Mouse (Mus musculus) limb, embryonic 15.5 days (tissue): ENCODE measurements at regions not wholly inside any gene's neighbourhood (a gene's known extent, or its start where the extent isn't known, plus 50 kb on each side); places are given as distances from the start of the nearest gene placed in this dataset.

Source experiments
- ATAC-seq: fragments of 200-750 bp; cut with Nextera tagmentation; 2 replicates; pipeline ENCODE4 v1.8.0; 2017; ENCODE audit warnings: low read depth, moderate TSS enrichment; ENCODE audit not compliant: insufficient number of reproducible peaks, low FRiP score, low TSS enrichment
- H3K27ac ChIP-seq: fragments of 300-500 bp; sonication (generic); 2 replicates; pipeline ENCODE4 v1.5.1; 2015; ENCODE audit warnings: moderate library complexity, mild to moderate bottlenecking, inconsistent platforms
- H3K27me3 ChIP-seq: fragments of 300-500 bp; sonication (generic); 2 replicates; pipeline ENCODE4 v1.6.1; 2015; ENCODE audit warnings: inconsistent platforms
- H3K36me3 ChIP-seq: fragments of 300-500 bp; sonication (generic); 2 replicates; pipeline ENCODE4 v1.6.1; 2015; ENCODE audit warnings: inconsistent platforms
- H3K4me1 ChIP-seq: fragments of 300-500 bp; sonication (generic); 2 replicates; pipeline ENCODE4 v1.6.1; 2015; ENCODE audit warnings: inconsistent platforms
- H3K4me2 ChIP-seq: fragments of 300-500 bp; sonication (generic); 2 replicates; pipeline ENCODE4 v1.6.1; 2015; ENCODE audit warnings: mild to moderate bottlenecking, inconsistent platforms
- H3K4me3 ChIP-seq: fragments of 300-500 bp; sonication (generic); 2 replicates; pipeline ENCODE4 v1.5.1; 2015; ENCODE audit warnings: mild to moderate bottlenecking, inconsistent platforms
- H3K9ac ChIP-seq: fragments of 300-500 bp; sonication (generic); 2 replicates; pipeline ENCODE4 v1.6.1; 2015; ENCODE audit warnings: inconsistent platforms
- H3K9me3 ChIP-seq: fragments of 300-500 bp; sonication (generic); 2 replicates; pipeline ENCODE4 v1.6.1; 2016; ENCODE audit warnings: inconsistent platforms
- WGBS: fragments of 180-500 bp; shearing (Covaris S2); methylation state at CpG from one replicate; pipeline ENCODE4 v1.1.7; 2015; 5-methylcytosine and 5-hydroxymethylcytosine counted together

DNA sequence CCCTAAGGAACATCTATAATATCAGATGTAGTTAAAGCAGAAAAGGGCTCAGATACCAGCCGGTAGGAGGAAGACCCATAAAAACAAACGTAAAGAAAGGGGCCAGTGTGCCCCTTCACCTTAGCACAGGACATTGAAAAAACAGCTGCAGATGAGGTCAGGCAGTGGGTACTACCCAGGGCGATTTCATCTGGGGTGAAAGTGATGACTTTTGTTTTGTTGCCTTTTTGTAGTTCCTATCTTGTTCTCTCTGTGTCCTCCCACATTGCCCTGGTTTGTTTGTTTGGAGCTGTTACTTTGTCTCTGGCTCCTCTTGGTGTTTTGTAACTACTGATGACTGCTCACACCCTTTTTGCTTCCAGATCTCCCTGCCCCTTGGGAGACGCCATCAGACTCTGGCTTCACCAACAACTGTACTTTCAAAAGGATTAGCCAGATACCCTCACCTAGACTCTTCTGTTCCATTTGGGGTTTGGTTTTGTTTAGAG lies 383.4 kb downstream of the Atp6ap1l start:
- Histone ChIP-seq H3K4me3 (no peak overlapping the region), H3K4me2 (no peak overlapping the region), H3K9ac (no peak overlapping the region), H3K9me3 (no peaks in the 10 kb centered on the region), H3K4me1 (peaks cover 11% of the 10 kb centered on the region; the same call in 1 of the 2 replicates), H3K36me3 (no peaks in the 10 kb centered on the region), H3K27ac (no peak overlapping the region), H3K27me3 (no peaks in the 10 kb centered on the region)
- ATAC-seq, result no peak
- WGBS, result 43% methylated on average over 4 of the region's 4 CpGs

DNA sequence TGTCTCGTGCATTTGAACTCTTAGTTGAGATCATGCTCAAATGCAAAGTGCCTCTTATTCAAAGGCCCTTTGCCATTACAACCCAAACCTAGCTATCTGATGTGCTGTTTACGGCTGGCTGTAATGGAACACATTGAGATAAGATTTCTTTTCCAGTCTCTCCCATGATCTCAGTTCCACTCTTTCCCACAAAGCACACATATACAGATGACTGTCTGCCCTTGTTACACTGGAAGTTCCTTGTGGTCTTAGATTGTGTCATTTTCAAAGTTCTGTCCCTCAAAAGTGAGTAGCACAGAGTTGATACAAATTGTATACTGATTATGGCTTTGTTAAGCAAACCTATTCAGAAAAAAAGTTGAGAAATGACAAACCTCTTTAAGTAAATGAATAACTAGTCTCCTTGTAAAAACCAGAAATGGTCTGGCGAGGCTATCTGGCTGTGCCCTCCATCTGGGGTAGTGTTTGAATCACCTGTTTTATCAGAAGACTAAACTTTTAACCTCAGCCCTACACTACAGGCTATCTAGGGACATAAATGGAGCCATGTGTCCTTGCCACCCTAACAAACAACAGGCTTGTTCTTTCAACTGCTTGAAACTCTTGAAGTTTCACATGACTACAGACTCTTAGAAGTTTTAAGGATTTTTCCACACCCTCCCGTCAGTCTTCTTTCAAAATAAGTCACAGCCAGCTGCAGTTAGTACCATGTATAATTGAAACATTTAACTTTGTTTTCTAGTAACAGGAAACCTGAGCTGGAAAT lies 384.0 kb downstream of the Atp6ap1l start:
- H3K36me3 ChIP-seq, result no peaks in the 10 kb centered on the region
- no peak for ATAC-seq
- H3K4me2 ChIP-seq, result no peak overlapping the region
- H3K9ac ChIP-seq, result no peak overlapping the region
- H3K27me3 ChIP-seq, result no peaks in the 10 kb centered on the region
- 61% methylated on average over 4 of the region's 4 CpGs for WGBS
- H3K4me3 ChIP-seq, result no peak overlapping the region
- no peaks in the 10 kb centered on the region for H3K9me3 ChIP-seq
- no peak overlapping the region for H3K27ac ChIP-seq
- H3K4me1 ChIP-seq, result peaks cover 12% of the 10 kb centered on the region

DNA sequence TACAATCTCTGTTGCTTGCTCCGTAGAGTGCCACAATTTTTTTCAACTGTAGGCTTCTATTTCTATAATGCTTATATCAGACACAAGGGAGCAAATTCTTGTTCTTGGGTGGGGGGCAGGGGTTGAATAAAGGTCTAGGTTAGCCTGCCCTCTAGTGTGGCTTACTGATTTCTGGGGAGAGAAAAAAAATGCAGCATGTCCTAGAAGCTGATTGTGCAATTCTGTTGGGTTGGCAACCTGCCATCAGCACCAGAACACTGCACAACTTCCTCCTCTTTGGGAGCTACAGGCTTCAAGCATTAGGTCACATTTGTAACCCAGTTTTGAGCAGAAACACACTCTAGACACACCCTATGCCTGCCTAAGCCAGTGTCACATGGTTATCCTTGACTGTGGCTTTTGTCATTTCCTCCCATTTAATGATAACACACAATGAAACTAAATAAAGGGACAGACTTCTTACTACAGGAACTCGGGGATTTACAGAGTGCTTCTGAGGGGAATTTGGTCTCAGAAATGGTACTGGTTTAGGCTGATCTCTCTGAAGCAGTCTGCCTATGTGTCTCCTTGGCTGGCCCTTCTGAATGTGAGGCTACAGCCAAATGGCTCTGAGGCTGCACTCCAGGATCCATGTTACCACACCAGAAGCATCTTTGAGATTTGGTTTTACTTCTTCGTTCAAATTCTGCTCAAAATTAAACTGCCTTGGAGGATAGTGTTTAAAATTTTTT lies 389.2 kb downstream of the Atp6ap1l start:
- H3K4me2 ChIP-seq, result no peak overlapping the region
- H3K4me3 ChIP-seq, result no peak overlapping the region
- WGBS, result 31% methylated on average over 3 of the region's 3 CpGs
- peak; percentile 78; the same call in 1 of the 2 replicates for ATAC-seq
- no peaks in the 10 kb centered on the region for H3K9me3 ChIP-seq
- H3K4me1 ChIP-seq, result peaks cover 10% of the 10 kb centered on the region
- peak overlapping the region; percentile 79 for H3K27ac ChIP-seq
- H3K36me3 ChIP-seq, result no peaks in the 10 kb centered on the region
- no peaks in the 10 kb centered on the region for H3K27me3 ChIP-seq
- no peak overlapping the region for H3K9ac ChIP-seq

DNA sequence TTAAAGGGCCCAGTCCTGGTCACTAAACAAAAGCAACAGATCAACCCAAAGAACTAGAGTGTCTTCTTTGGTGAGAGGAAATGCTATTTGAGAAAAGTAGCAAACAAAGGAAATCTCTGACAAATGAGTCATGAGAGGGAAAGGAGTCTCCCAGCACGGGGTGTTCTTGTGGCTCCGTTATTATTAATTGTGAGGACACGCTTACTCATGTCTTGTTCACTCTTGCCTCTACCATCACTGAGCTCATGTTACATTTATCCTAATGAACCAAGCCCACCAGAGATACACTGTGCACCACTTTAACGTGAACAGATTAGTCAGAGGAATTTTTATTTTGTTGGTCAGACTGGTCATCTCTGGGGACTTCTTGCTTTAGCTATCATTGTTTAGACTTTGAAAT lies 391.3 kb downstream of the Atp6ap1l start:
- Histone ChIP-seq H3K9me3 (no peaks in the 10 kb centered on the region), H3K4me2 (no peak overlapping the region), H3K27ac (no peak overlapping the region), H3K4me1 (peaks cover 10% of the 10 kb centered on the region), H3K9ac (no peak overlapping the region), H3K27me3 (no peaks in the 10 kb centered on the region), H3K4me3 (no peak overlapping the region), H3K36me3 (no peaks in the 10 kb centered on the region)
- ATAC-seq, result no peak
- WGBS, result 68% methylated on average over 4 of the region's 4 CpGs

DNA sequence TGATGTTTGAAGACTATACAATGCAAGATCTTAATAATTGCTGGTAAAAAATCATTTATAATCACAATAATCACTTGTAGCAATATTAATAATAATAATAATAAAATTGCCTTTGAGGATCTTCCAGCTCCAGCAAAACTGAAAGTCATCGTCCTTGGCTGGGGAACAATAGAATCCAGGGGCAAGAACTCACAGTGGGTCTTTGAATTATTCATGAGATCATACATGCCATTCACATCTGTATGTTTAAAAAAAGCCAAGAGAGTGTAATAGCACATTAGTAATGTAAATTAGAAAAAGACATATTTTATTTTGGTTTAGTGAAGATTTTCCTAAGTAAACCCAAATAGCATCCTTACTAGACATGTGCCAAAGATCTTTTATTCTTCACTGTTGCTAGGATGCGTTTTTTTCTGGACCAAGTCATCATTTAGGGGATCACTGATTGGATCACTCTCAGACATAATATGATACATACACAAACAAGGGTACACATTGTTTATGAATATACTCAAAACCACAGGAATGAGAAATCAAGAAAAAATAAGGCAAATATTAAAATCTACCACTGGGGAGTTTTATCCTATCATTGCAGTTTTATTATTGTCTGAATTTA lies 392.3 kb downstream of the Atp6ap1l start:
- H3K9me3 ChIP-seq, result no peaks in the 10 kb centered on the region
- WGBS, result 74% methylated on average over 2 of the region's 2 CpGs

DNA sequence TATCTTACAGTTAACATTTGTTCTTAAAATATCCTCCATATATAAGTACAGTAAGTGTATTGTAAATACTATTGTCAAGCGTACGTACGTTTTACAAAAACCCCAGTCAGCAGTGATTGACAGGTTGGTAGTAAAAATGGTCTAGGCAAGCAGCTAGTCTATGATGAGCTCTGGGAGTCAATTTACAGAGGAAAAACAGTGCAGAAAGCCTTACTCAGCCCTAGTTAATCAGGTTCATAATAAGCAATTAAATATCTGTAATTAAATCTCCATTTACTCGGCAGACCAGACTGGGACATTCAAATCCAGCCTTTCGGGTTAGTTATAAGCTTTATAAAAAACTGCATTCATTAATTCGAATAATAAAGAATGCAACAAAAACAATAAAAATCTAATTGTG lies 394.7 kb downstream of the Atp6ap1l start:
- 40% methylated on average over 6 of the region's 6 CpGs for WGBS
- Histone ChIP-seq H3K9ac (no peak overlapping the region), H3K4me3 (no peak overlapping the region), H3K36me3 (no peaks in the 10 kb centered on the region), H3K9me3 (no peaks in the 10 kb centered on the region), H3K4me2 (no peak overlapping the region), H3K4me1 (no peaks in the 10 kb centered on the region), H3K27me3 (no peaks in the 10 kb centered on the region), H3K27ac (no peak overlapping the region)
- no peak for ATAC-seq

More for the DNA sequence above, 392.3 kb downstream of the Atp6ap1l start:
- Histone ChIP-seq H3K4me1 (peaks cover 10% of the 10 kb centered on the region), H3K9ac (no peak overlapping the region), H3K27ac (no peak overlapping the region), H3K27me3 (no peaks in the 10 kb centered on the region), H3K36me3 (no peaks in the 10 kb centered on the region), H3K4me3 (no peak overlapping the region), H3K4me2 (no peak overlapping the region)
- ATAC-seq, result no peak

DNA sequence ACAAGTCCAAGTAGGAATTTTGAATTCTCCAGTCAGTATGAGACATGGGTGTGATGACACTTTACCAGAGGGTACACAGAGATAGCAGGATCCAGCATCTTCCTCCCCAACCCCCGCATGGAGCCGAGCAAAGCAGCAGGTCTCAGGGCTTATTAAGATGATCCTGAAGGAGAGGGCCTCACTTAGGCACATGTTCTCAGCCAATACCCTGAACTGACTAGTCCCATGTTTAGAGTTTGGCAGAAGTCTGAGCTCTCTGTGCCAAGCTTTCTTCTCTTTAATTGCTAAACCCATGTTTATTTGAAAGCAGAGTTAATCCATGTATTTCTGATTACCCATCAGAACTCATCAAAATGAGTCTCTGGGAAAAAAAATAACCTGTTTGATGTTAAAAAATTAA lies 402.0 kb downstream of the Atp6ap1l start:
- ATAC-seq, result no peak
- Histone ChIP-seq H3K4me1 (peaks cover 3% of the 10 kb centered on the region; the same call in 1 of the 2 replicates), H3K9me3 (no peaks in the 10 kb centered on the region), H3K36me3 (no peaks in the 10 kb centered on the region), H3K27me3 (no peaks in the 10 kb centered on the region), H3K27ac (no peak overlapping the region), H3K4me2 (no peak overlapping the region), H3K4me3 (no peak overlapping the region), H3K9ac (no peak overlapping the region)
- WGBS, result 64% methylated on average over 2 of the region's 2 CpGs

DNA sequence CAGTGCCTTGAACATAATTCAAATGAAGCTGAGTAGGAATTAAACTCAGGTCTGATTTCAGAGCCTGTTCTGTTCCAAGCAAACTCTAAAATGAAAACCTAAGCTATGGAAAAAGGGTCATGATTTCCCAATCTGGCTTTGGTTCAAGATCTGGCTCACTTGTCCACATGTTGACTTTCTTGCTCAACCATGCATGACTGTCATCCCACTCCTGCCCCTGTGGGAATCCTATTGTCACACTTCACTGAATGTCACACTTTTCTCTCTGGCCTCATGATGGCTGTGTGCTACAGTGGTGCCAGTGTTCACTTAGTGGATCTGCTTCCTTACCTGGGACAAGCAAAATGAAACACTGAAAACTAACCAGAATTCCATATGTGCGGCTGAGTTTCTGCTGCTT lies 403.0 kb downstream of the Atp6ap1l start:
- H3K27ac ChIP-seq, result no peak overlapping the region
- ATAC-seq, result no peak
- WGBS, result 41% methylated on average over 1 of the region's 1 CpGs

DNA sequence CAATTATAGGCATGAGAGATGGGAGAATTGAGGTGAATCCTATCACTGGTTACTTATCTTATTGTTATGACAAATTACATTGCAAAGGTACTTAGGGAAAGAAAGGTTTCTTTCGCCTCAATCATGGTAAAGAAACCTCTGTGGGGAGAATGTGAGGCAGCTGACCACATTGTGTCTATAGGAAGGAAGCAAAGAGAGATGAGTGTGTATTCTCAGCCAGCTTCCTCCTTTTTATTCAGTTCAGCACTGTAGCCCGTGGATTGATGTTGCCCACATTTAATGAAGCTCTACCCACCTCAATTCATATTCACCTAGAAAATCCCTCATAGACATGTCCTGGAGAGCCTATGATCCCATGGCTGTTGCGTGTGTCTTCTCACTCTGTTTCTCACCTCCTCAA lies 406.2 kb downstream of the Atp6ap1l start:
- ATAC-seq, result no peak
- Histone ChIP-seq H3K4me1 (peaks cover 9% of the 10 kb centered on the region), H3K9me3 (no peaks in the 10 kb centered on the region), H3K27me3 (no peaks in the 10 kb centered on the region), H3K4me2 (no peak overlapping the region), H3K4me3 (no peak overlapping the region), H3K27ac (no peak overlapping the region), H3K36me3 (no peaks in the 10 kb centered on the region), H3K9ac (no peak overlapping the region)
- WGBS, result 91% methylated on average over 3 of the region's 3 CpGs

More for the DNA sequence above, 403.0 kb downstream of the Atp6ap1l start:
- Histone ChIP-seq H3K27me3 (no peaks in the 10 kb centered on the region), H3K9ac (no peak overlapping the region), H3K4me1 (peaks cover 9% of the 10 kb centered on the region), H3K36me3 (no peaks in the 10 kb centered on the region), H3K4me2 (no peak overlapping the region), H3K9me3 (no peaks in the 10 kb centered on the region), H3K4me3 (no peak overlapping the region)

DNA sequence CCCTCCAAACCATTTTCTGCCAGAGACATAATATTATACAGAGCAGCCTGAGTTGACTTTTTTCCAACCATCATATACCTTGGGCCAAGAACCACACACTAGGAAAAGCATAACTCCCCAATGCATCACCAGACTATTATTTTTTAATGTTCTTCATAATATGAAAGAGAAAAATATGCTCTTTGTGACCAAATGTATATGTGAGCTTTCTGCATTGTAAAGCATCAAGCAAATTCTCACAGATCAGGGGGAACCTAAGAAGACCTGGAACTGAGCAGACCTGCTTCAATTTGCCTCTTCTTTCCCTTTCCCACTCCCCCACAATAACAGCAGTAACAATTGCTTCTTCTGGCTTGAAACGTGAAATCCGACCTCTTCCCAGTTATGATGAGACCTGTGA lies 407.6 kb downstream of the Atp6ap1l start:
- Histone ChIP-seq H3K4me3 (no peak overlapping the region), H3K9ac (no peak overlapping the region), H3K4me2 (no peak overlapping the region), H3K4me1 (peaks cover 7% of the 10 kb centered on the region), H3K36me3 (no peaks in the 10 kb centered on the region), H3K27ac (peak overlapping the region; percentile 60), H3K27me3 (no peaks in the 10 kb centered on the region), H3K9me3 (no peaks in the 10 kb centered on the region)
- no peak; the same call in 1 of the 2 replicates for ATAC-seq
- 23% methylated on average over 2 of the region's 2 CpGs for WGBS

DNA sequence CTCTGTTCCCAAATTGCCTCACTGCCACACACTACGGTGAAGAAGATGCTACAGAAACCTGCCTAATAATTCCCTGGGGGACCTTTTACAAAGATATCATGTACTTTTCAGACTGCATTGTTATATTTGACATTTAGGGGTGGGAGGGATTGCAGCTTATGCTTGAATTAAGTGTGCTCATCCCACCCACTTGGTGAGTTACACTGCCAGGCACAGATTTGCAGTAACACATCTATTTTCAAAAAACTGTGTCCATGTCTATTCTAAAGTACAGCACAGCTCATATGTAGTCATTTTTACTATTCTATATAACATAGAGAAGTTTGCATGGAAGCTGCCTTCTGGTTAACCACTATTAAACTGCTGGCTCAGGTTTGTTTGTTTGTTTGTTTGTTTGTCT lies 404.3 kb upstream of the Xrcc4 start:
- 57% methylated on average over 1 of the region's 1 CpGs for WGBS

More for the DNA sequence above, 404.3 kb upstream of the Xrcc4 start:
- H3K9ac ChIP-seq, result no peak overlapping the region
- no peaks in the 10 kb centered on the region for H3K9me3 ChIP-seq
- H3K4me2 ChIP-seq, result no peak overlapping the region
- H3K4me1 ChIP-seq, result peaks cover 9% of the 10 kb centered on the region
- no peaks in the 10 kb centered on the region for H3K36me3 ChIP-seq
- H3K4me3 ChIP-seq, result no peak overlapping the region
- H3K27me3 ChIP-seq, result no peaks in the 10 kb centered on the region
- no peak for ATAC-seq
- no peak overlapping the region for H3K27ac ChIP-seq
